Mouse (Mus musculus) intestine, embryonic 14.5 days (tissue): ENCODE results near the gene Trp53inp2. TPM values are rescaled to one million over a fixed set of nuclear protein-coding genes. Genes with fewer than 3 reads are reported as not detected.

Experiments
- ATAC-seq: fragments of 200-750 bp; cut with Nextera tagmentation; replicated peaks from 2 replicates; pipeline ENCODE4 v1.8.0; 2017; ENCODE audit warnings: low read depth, moderate number of reproducible peaks, moderate TSS enrichment, moderate library complexity; ENCODE audit not compliant: low FRiP score, low TSS enrichment
- DNase-seq: peaks from one replicate; pipeline ENCODE4 v3.0.0-alpha.2; 2018; ENCODE audit warnings: low spot score
- H3K27ac ChIP-seq: fragments of 300-500 bp; sonication (generic); 2 replicates; pipeline ENCODE4 v1.5.1; 2014; ENCODE audit warnings: low read depth, mild to moderate bottlenecking, control low read depth
- H3K27me3 ChIP-seq: fragments of 300-500 bp; sonication (generic); replicated peaks from 2 replicates; pipeline ENCODE4 v1.6.1; 2014; ENCODE audit warnings: low read length, control low read depth; ENCODE audit not compliant: control insufficient read depth, insufficient read depth
- H3K36me3 ChIP-seq: fragments of 300-500 bp; sonication (generic); 2 replicates; pipeline ENCODE4 v1.6.1; 2014; ENCODE audit warnings: low read length, control low read depth; ENCODE audit not compliant: control insufficient read depth, insufficient read depth
- H3K4me1 ChIP-seq: fragments of 300-500 bp; sonication (generic); replicated peaks from 2 replicates; pipeline ENCODE4 v1.6.1; 2014; ENCODE audit warnings: low read length, control low read depth, mixed read lengths; ENCODE audit not compliant: control insufficient read depth, insufficient read depth
- H3K4me2 ChIP-seq: fragments of 300-500 bp; sonication (generic); 2 replicates; pipeline ENCODE4 v1.6.1; 2014; ENCODE audit warnings: low read length
- H3K4me3 ChIP-seq: fragments of 300-500 bp; sonication (generic); 2 replicates; pipeline ENCODE4 v1.5.1; 2014; ENCODE audit warnings: low read depth, low read length, control low read depth, mixed read lengths
- H3K9ac ChIP-seq: fragments of 300-500 bp; sonication (generic); 2 replicates; pipeline ENCODE4 v1.6.1; 2014; ENCODE audit warnings: mild to moderate bottlenecking, low read length
- H3K9me3 ChIP-seq: fragments of 300-500 bp; sonication (generic); 2 replicates; pipeline ENCODE4 v1.6.1; 2016; ENCODE audit warnings: low read length, control low read depth; ENCODE audit not compliant: control insufficient read depth
- WGBS: fragments of 180-500 bp; shearing (Covaris S2); extraction: QIAGEN DNeasy Blood & Tissue Kit; methylation state at CpG from one replicate; pipeline ENCODE4 v1.1.7; 2014; 5-methylcytosine and 5-hydroxymethylcytosine counted together
- polyA plus RNA-seq: library from polyadenylated mRNA; unstranded; fragments of >200 nt; fragmentation: Nextera tagmentation; extraction: Ambion mirVana; gene quantifications from 2 replicates; pipeline ENCODE4 v1.2.1, GENCODE M21; 2014

The Trp53inp2 gene
- polyA plus RNA-seq, 1 experiment from 2014 or later, result 17.6 TPM

GRCm38 (mm10) chr2:155356971-155357591 is 23.8 kb upstream of the Trp53inp2 start, which contains the start of gene Pigu:
Gene Pigu (minus strand): TSS chr2:155357430.
- 0 out of 2 replicates have a peak, but pooled peaks cover 5% of the 10 kb centered on the region for H3K4me1 ChIP-seq
- H3K9me3 ChIP-seq, result no peaks in the 10 kb centered on the region
- H3K27ac ChIP-seq, result peak within 1 kb of the TSS; percentile 59; the same call in 1 of the 2 replicates
- H3K4me2 ChIP-seq, result peak within 1 kb of the TSS; percentile 57
- DNase-seq (peak; percentile 90), ATAC-seq (peak; percentile 97)
- H3K27me3 ChIP-seq, result no peaks in the 10 kb centered on the region
- H3K36me3 ChIP-seq, result no peaks in the 10 kb centered on the region
- peak within 1 kb of the TSS; percentile 85 for H3K4me3 ChIP-seq
- under 1% methylated on average over 38 of the region's 38 CpGs for WGBS
- peak within 1 kb of the TSS; percentile 60 for H3K9ac ChIP-seq

- Histone ChIP-seq H3K9me3 (no peaks in the 10 kb centered on the region), H3K9ac (peak overlapping the region; percentile 37; the same call in 1 of the 2 replicates), H3K4me3 (peak overlapping the region; percentile 85), H3K36me3 (no peaks in the 10 kb centered on the region), H3K4me1 (0 out of 2 replicates have a peak, but pooled peaks cover 5% of the 10 kb centered on the region), H3K27ac (peak overlapping the region; percentile 59; the same call in 1 of the 2 replicates), H3K4me2 (peak overlapping the region; percentile 57), H3K27me3 (no peaks in the 10 kb centered on the region)
- DNase-seq, result peak; percentile 59
- peak; percentile 85 for ATAC-seq
- WGBS, result 25% methylated on average over 14 of the region's 14 CpGs
Measured at GRCm38 (mm10) chr2:155357686-155358399, 23.0 kb upstream of the Trp53inp2 start.

DNA sequence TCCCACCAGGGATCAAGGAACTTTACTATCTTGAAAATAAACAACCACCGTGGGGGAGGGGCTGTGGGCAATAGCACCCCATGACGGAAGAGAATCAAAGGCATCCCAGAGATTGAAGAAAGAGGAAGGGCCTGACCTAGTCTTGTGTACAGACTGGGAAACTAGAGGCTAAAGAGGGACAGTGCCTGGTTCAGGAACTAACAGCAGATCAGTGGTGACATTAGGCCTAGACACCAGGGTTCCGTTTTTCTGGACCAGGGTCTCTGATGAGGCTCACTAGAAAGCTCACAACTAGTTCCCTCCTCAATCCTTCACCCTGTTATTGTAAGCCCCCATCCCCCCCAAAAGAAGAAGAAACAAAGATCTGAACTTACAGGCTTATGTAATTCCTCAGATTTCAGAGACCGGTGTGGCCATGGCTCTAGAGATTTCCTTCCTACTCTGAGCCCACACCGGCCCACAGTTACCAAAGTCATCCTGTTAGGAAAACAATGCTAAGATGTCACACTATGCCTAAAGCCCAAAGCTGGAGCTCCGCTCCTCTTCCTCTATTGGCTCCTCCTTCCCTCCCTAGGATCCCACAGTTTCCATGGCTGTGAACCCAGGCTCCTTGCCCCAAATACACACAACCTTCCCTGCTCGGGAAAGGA is 13.1 kb upstream of the Trp53inp2 start:
- Histone ChIP-seq H3K4me3 (no peak overlapping the region), H3K36me3 (no peaks in the 10 kb centered on the region), H3K4me2 (no peak overlapping the region), H3K9me3 (no peaks in the 10 kb centered on the region), H3K4me1 (peaks cover 15% of the 10 kb centered on the region), H3K27me3 (no peaks in the 10 kb centered on the region), H3K27ac (no peak overlapping the region), H3K9ac (no peak overlapping the region)
- WGBS, result 82% methylated on average over 7 of the region's 7 CpGs
- no peak for ATAC-seq
- DNase-seq, result no peak

GRCm38 (mm10) chr2:155369333-155369883 is 11.5 kb upstream of the Trp53inp2 start:
- Histone ChIP-seq H3K27ac (peak overlapping the region; percentile 72), H3K4me2 (no peak overlapping the region), H3K4me3 (no peak overlapping the region), H3K4me1 (peaks cover 15% of the 10 kb centered on the region), H3K36me3 (no peaks in the 10 kb centered on the region), H3K9me3 (no peaks in the 10 kb centered on the region), H3K9ac (no peak overlapping the region), H3K27me3 (no peaks in the 10 kb centered on the region)
- 20% methylated on average over 7 of the region's 7 CpGs for WGBS
- ATAC-seq, result no peak
- peak; percentile 60 for DNase-seq

GRCm38 (mm10) chr2:155372451-155372850 is 8.4 kb upstream of the Trp53inp2 start:
- H3K4me2 ChIP-seq, result no peak overlapping the region
- no peaks in the 10 kb centered on the region for H3K36me3 ChIP-seq
- no peak overlapping the region for H3K27ac ChIP-seq
- WGBS, result 64% methylated on average over 4 of the region's 4 CpGs
- no peaks in the 10 kb centered on the region for H3K9me3 ChIP-seq
- no peak overlapping the region for H3K9ac ChIP-seq
- H3K4me1 ChIP-seq, result peaks cover 15% of the 10 kb centered on the region
- H3K4me3 ChIP-seq, result no peak overlapping the region
- DNase-seq, result no peak
- ATAC-seq, result no peak
- no peaks in the 10 kb centered on the region for H3K27me3 ChIP-seq

GRCm38 (mm10) chr2:155373302-155373701 is 7.6 kb upstream of the Trp53inp2 start:
- Histone ChIP-seq H3K4me1 (peaks cover 15% of the 10 kb centered on the region), H3K9ac (no peak overlapping the region), H3K4me3 (no peak overlapping the region), H3K4me2 (no peak overlapping the region), H3K27me3 (no peaks in the 10 kb centered on the region), H3K9me3 (no peaks in the 10 kb centered on the region), H3K27ac (no peak overlapping the region), H3K36me3 (no peaks in the 10 kb centered on the region)
- 78% methylated on average over 1 of the region's 1 CpGs for WGBS
- DNase-seq, result no peak
- no peak for ATAC-seq

- no peaks in the 10 kb centered on the region for H3K9me3 ChIP-seq
- no peak overlapping the region for H3K27ac ChIP-seq
- H3K36me3 ChIP-seq, result no peaks in the 10 kb centered on the region
- 62% methylated on average over 1 of the region's 1 CpGs for WGBS
- ATAC-seq, result no peak
- no peak overlapping the region for H3K4me2 ChIP-seq
- no peaks in the 10 kb centered on the region for H3K27me3 ChIP-seq
- H3K4me3 ChIP-seq, result no peak overlapping the region
- no peak overlapping the region for H3K9ac ChIP-seq
- peaks cover 14% of the 10 kb centered on the region for H3K4me1 ChIP-seq
- DNase-seq, result no peak
Measured at GRCm38 (mm10) chr2:155373886-155374285, 7.0 kb upstream of the Trp53inp2 start.

GRCm38 (mm10) chr2:155374521-155374920 is 6.3 kb upstream of the Trp53inp2 start:
- no peak for DNase-seq
- Histone ChIP-seq H3K9ac (no peak overlapping the region), H3K4me1 (peaks cover 8% of the 10 kb centered on the region), H3K27ac (no peak overlapping the region), H3K4me3 (no peak overlapping the region), H3K4me2 (no peak overlapping the region), H3K27me3 (no peaks in the 10 kb centered on the region), H3K36me3 (no peaks in the 10 kb centered on the region), H3K9me3 (no peaks in the 10 kb centered on the region)
- ATAC-seq, result no peak
